Mouse (Mus musculus) megakaryocyte progenitor cell, adult 5-6 weeks (primary cell): Measurements from ENCODE around the gene Gcdh. TPM values are rescaled to one million over a fixed set of nuclear protein-coding genes. Genes with fewer than 3 reads are reported as not detected.

ENCODE experiments used
- ATAC-seq: replicated peaks from 2 replicates; pipeline ENCODE4 v1.8.0; 2016; ENCODE audit warnings: mild to moderate bottlenecking, moderate TSS enrichment, inconsistent platforms; ENCODE audit not compliant: poor library complexity
- total RNA-seq, 2 experiments: library from RNA; stranded (forward) in 1 of 2; stranded (reverse) in 1 of 2; fragments of 157-497, 149-512 nt in 1 of 2; fragments of 200-1000 nt in 1 of 2; gene quantifications; 2 replicates each; pipeline versions ENCODE4 v1.2.3 to v1.2.4; 2015 to 2017

Gcdh gene
- total RNA-seq (2015) (17.4 and 19.0 TPM in 2 replicates), total RNA-seq (2017) (27.8 TPM in 2 replicates)

GRCm38 (mm10) chr8:84893709-84894134 lies at the start of gene Gcdh:
Gene Gcdh, minus strand, starts transcription at chr8:84893921.
- peak; percentile 99 for ATAC-seq

GRCm38 (mm10) chr8:84937620-84938485 lies 44.1 kb upstream of the Gcdh start:
- ATAC-seq, result peak; percentile 50

GRCm38 (mm10) chr8:84936962-84937546 lies 43.3 kb upstream of the Gcdh start, which contains the start of gene Mast1:
Gene Mast1, minus strand, starts transcription at chr8:84937359.
- peak; percentile 87 for ATAC-seq

GRCm38 (mm10) chr8:84936041-84936961 lies 42.6 kb upstream of the Gcdh start:
- 0 out of 2 replicates have a peak, but pooled peaks have one; percentile 2 for ATAC-seq

- ATAC-seq, result no peak
Measured at GRCm38 (mm10) chr8:84935489-84935888, 41.8 kb upstream of the Gcdh start.

GRCm38 (mm10) chr8:84934860-84935259 lies 41.1 kb upstream of the Gcdh start:
- ATAC-seq, result no peak

- ATAC-seq, result no peak
Measured at GRCm38 (mm10) chr8:84933767-84934559, 40.2 kb upstream of the Gcdh start.

GRCm38 (mm10) chr8:84930582-84930981 lies 36.9 kb upstream of the Gcdh start:
- ATAC-seq, result no peak

GRCm38 (mm10) chr8:84928456-84929306 lies 35.0 kb upstream of the Gcdh start:
- ATAC-seq, result peak; percentile 93

- no peak for ATAC-seq
Measured at GRCm38 (mm10) chr8:84927513-84927912, 33.8 kb upstream of the Gcdh start.

- 0 out of 2 replicates have a peak, but pooled peaks have one; percentile 13 for ATAC-seq
Measured at GRCm38 (mm10) chr8:84925557-84925956, 31.8 kb upstream of the Gcdh start.

GRCm38 (mm10) chr8:84921596-84921995 lies 27.9 kb upstream of the Gcdh start:
- ATAC-seq, result no peak

GRCm38 (mm10) chr8:84918646-84919045 lies 24.9 kb upstream of the Gcdh start:
- ATAC-seq, result no peak

- no peak for ATAC-seq
Measured at GRCm38 (mm10) chr8:84917781-84918180, 24.1 kb upstream of the Gcdh start.

GRCm38 (mm10) chr8:84915269-84915668 lies 21.5 kb upstream of the Gcdh start:
- ATAC-seq, result no peak

GRCm38 (mm10) chr8:84913960-84914359 lies 20.2 kb upstream of the Gcdh start:
- ATAC-seq, result peak; percentile 54

GRCm38 (mm10) chr8:84913502-84913900 lies 19.8 kb upstream of the Gcdh start:
- ATAC-seq, result no peak

- ATAC-seq, result peak; percentile 47
Measured at GRCm38 (mm10) chr8:84912895-84913501, 19.3 kb upstream of the Gcdh start.

GRCm38 (mm10) chr8:84912391-84912790 lies 18.7 kb upstream of the Gcdh start:
- ATAC-seq, result no peak
